Mouse (Mus musculus) liver, adult (tissue): Measurements from ENCODE around the gene Dock3.

Experiments used
- GATA4 ChIP-seq: IDR thresholded peaks from 2 replicates; pipeline ENCODE4 v1.6.1; 2014; ENCODE audit warnings: mild to moderate bottlenecking, low read length; ENCODE audit not compliant: insufficient replicate concordance

The Dock3 gene

DNA sequence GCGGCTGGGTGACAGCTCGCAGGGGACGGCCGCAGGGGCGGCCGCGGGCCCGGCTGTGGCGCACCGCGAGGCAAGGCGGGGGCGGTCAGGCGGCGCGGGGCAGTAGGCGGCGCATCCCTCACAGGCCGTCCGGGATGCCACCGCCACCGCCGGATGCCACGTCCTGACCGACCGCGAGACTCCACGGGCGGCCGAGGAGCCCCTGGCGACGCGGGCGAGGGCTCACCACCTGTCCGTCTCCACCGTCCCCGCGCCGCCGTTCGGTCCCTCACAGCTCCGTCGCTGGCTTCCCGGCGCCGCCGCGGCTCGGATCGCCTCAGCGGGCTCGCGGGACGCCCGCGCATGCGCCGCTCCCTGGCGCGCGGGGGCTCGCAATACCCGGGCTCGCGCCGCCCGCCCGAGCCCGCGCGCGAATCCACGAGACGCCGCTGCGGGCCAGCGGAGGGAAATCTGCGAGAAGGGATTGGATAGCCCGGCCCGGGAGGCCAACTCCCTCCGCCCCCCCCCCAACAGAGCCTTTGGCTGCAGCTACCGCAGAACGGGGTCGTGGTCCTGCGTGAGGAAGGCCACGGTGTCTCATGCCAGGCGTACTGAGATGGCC, at the start of gene Dock3:
Gene Dock3 (minus strand): TSS at position 371 of the 601 bp plus-strand sequence.
- TF ChIP-seq GATA4: no peak

DNA sequence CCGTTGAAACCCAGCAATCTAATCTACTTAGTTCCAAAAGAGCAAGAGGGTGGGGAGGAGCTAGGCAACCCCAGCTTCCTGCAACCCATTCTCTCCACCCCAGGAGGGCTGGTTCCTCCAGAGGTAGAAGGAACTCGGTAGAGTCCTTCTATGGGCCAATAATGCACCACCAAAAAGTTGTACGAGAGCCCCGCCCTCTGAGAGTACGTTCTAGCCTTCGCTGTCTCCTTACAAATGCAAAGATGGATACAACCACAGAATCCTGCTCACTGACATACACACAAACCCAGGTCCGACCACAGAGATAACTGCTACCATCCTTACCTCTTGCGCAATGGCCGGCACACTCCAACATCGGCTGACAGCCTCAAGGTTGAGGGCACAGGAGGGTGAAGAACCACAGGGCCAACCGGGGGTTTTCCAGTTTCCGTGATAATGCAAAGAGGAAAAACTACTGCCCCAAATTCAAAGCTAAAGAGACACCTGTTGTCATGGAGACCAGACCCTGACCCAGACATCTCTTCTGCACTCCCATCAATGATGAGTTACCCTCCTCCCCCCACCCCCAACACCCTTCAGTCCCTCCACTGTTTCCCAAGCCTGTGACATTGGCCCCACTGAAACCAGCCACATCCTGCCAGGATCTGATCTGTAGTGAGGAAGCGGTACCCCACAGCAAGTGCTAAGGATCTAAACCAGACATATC, 48.8 kb upstream of the Dock3 start:
- TF ChIP-seq GATA4: no peak

GRCm38 (mm10) chr9:107279378-107280321, 47.9 kb upstream of the Dock3 start:
- no peak for TF ChIP-seq GATA4

DNA sequence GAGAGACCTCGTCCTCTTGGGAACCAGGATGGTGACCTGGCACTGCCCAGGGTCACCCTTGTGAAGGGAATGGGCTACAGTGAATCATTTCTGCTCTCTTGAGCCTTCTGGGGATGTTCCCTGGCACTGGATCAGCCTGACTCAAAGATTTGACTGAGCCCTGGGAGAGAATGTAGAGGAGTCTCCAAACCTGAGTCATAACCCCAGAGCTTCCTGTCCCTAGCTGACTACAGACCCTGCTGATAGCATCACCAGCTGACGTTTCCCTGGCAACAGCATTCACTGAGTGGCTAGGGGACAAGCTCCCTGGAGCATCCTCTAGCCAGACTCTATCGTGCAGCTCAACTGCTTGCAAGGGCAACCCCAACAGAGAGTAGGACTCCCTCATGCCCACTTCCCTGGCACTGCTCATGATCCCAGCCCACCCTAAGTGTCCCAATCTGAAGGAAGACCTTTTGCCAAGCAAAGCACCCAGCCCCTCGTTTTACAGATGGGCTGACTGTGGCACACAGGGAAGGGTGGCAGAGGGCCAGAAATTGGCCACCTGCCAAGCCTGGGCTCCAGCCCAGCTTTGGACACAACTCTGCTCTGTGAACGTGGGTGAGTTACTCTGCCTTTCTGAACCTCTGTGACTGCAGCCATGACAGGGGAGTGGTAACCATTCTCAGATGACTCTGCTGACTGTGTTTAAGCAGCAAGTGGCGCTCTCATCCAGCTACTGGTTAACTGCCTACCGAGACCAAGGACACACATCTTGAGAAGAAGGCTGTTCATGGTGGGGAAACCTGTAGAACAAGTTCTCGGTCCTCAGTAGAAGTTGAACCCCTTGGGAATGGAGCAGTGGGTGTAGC, 47.0 kb upstream of the Dock3 start:
- no peak for TF ChIP-seq GATA4

GRCm38 (mm10) chr9:107278126-107278525, 46.4 kb upstream of the Dock3 start:
- no peak for TF ChIP-seq GATA4

DNA sequence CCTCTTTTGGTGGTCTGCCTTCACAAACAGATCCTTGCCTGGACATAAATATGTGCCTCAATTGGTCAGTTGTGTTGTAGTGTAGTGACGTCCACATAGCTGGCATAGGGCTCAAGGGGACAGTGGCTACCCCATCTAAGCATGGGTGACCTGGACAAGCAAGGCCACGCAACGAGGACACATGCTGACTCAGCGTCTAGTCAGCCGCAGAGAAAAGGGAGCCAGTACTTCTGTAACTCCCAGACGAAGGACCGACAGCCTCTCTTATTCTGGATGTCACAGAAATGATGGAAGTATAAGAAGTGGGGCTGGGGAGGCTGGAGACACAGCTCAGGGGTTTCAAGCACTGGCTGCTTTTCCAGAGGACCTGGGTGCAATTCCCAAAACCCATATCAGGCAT, 45.9 kb upstream of the Dock3 start:
- TF ChIP-seq GATA4: no peak

DNA sequence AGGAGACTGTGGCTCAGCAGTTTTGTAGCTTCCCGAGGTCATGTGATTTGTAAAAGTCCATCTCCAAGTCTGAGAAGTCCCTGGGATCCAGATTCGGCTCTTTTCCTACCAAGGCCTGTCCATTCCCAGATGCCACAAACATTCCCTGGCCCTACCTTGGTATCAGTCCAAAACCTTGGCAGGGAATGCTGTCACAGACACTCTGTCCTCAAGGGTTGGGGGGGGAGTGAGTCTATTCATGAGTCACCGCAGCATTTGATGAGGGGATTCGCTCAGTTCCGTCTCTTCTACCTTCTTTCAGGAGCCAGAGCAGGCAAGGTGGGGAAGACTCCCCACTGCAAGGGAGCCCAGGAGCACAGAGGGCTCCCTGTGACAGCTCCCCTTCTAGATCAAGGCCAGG, 44.0 kb upstream of the Dock3 start:
- TF ChIP-seq GATA4: no peak

GRCm38 (mm10) chr9:107274751-107275150, 43.0 kb upstream of the Dock3 start:
- TF ChIP-seq GATA4: no peak

DNA sequence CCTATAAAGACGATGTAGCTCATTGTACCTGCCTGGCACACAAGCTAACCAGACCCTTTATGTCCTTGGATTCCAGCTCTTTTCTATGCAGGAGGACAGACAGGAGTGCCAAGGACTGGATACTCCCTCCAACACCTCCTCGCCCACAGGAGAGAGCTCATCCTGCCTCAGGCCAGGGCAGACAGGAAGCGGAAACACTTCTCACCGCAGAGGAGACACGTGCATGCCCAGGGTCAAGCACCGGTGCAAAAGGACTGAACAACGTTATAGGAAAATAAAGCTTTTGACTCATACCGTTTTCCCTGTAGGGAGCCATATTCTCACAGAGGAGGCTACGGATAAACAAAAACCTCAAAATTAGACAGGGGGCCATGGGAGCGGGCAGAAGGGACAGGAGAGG, 41.5 kb upstream of the Dock3 start:
- no peak for TF ChIP-seq GATA4

DNA sequence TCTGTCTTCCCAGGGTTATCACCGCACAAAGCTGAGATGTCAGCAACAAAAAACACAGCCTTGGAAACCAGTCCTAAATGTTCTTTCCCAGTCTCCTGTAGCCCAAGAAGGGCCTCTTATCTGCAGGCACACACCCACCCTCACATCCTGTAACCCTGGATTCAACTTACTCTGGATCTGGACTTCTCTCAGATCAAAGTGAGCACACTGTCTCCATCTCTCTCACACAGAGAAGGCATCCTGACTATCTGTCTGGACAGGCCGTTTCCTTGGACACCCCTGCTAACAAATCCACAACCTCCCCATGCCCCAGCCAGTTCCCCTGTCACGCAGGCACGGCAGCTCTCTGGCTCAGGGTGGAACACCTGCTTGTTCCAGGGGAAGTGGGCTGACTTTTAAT, 40.6 kb upstream of the Dock3 start:
- TF ChIP-seq GATA4: no peak; the same call in 1 of the 2 replicates

GRCm38 (mm10) chr9:107271177-107271938, 39.6 kb upstream of the Dock3 start:
- TF ChIP-seq GATA4: no peak

DNA sequence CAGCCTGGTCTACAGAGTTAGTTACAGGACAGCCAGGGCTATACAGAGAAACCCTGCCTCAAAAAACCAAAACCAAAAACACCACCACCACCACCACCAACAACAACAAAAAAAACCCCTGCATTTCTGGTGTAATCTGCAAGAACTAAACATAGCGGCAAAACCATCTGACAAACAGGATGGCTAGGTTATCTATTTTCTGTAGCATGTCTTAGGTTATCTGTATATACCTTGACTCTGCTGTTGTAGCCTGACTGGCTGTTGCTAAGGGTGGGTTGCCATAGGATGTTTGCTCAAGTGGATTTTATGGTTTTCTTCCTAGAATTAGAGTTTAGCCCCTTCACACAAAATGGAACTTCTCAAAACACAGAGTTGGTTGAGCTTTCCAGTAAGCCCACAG, 38.1 kb upstream of the Dock3 start:
- no peak for TF ChIP-seq GATA4

- TF ChIP-seq GATA4: no peak
These were observed 36.2 kb upstream of the Dock3 start for GRCm38 (mm10) chr9:107267721-107268402.

GRCm38 (mm10) chr9:107267028-107267427, 35.3 kb upstream of the Dock3 start:
- TF ChIP-seq GATA4: no peak

- no peak for TF ChIP-seq GATA4
These were observed 33.0 kb upstream of the Dock3 start for GRCm38 (mm10) chr9:107264731-107265130.
